18 mouse cellular contexts compared by ENCODE assay signal in genomic region chr6:121343026-121343770, GRCm38 (mm10). TPM values are rescaled to one million over a fixed set of nuclear protein-coding genes. Genes with fewer than 3 reads are reported as not detected.
A peak's percentile ranks its signal among the peaks of the same experiment; 100 is the strongest.
DNase-seq lines count a peak whose midpoint lies in the region; ATAC-seq lines count a peak whose summit lies in the region.
"Had no signal": no experiment of that assay in that cellular context is flagged by ENCODE, and none has a peak within 500 bp of the region (broad histone marks: within the 10 kb centered on the region; RNA-seq: fewer than 3 reads in every experiment).

TSS of gene Slc6a12 (plus strand) at chr6:121343076.

- H3K9me3 ChIP-seq in liver, embryonic 12.5 days (replicated peaks): no peaks in the 10 kb centered on the region
- H3K9me3 ChIP-seq: limb, embryonic 12.5 days; neural tube, embryonic 15.5 days; stomach, embryonic 15.5 days had no signal

- peaks cover 3% of the 10 kb centered on the region; the same call in 1 of the 2 replicates for H3K4me1 ChIP-seq in liver, embryonic 12.5 days
- H3K4me1 ChIP-seq: stomach, embryonic 15.5 days had no signal

- no peak within 1 kb of the TSS for H3K27ac ChIP-seq in liver, embryonic 12.5 days
- H3K27ac ChIP-seq: limb, embryonic 12.5 days; neural tube, embryonic 15.5 days; stomach, embryonic 15.5 days had no signal

- no peak for ATAC-seq in liver, embryonic 12.5 days
- ATAC-seq: forebrain, postnatal 0 days; intestine, postnatal 0 days had no signal

- H3K36me3 ChIP-seq in liver, embryonic 12.5 days: no peaks in the 10 kb centered on the region
- H3K36me3 ChIP-seq: limb, embryonic 12.5 days; neural tube, embryonic 15.5 days; stomach, embryonic 15.5 days had no signal

- H3K4me2 ChIP-seq in liver, embryonic 12.5 days: no peak within 1 kb of the TSS
- H3K4me2 ChIP-seq: limb, embryonic 12.5 days; neural tube, embryonic 15.5 days; stomach, embryonic 15.5 days had no signal

- WGBS in liver, embryonic 12.5 days (ENCODE audit: insufficient replicate concordance): 51% methylated on average over 15 of the region's 15 CpGs

- H3K4me3 ChIP-seq in liver, embryonic 12.5 days: no peak within 1 kb of the TSS
- H3K4me3 ChIP-seq: limb, embryonic 12.5 days; neural tube, embryonic 15.5 days; stomach, embryonic 15.5 days had no signal

- peaks cover 21% of the 10 kb centered on the region for H3K27me3 ChIP-seq in liver, embryonic 12.5 days (replicated peaks)
- H3K27me3 ChIP-seq: neural tube, embryonic 15.5 days; stomach, embryonic 15.5 days had no signal

- H3K9ac ChIP-seq in liver, embryonic 12.5 days: no peak within 1 kb of the TSS
- H3K9ac ChIP-seq: forebrain, postnatal 0 days; limb, embryonic 12.5 days; neural tube, embryonic 15.5 days; stomach, embryonic 15.5 days had no signal

- peak; percentile 9 for DNase-seq in liver
- peak; percentile 20 for DNase-seq in MN1 (ENCODE audit: low spot score)
- peak; percentile 35 for DNase-seq in kidney, postnatal 10 days
- DNase-seq in monocyte, adult 2 months (ENCODE audit: low read depth in 1 of 2, low spot score in 2 of 2): peak; percentile 34 to 45
- no peak for DNase-seq in thymus, postnatal 4 days
- no peak for DNase-seq in adrenal gland, postnatal 25 days
- no peak for DNase-seq in cerebellum, adult 9-11 months
- DNase-seq: cerebellum, postnatal 14 days; forebrain, postnatal 0 days; heart, postnatal 4 days; layer of hippocampus, postnatal 36 days; right cerebral cortex, postnatal 14 days had no signal

RNA-seq across cellular contexts. Expression of gene Slc6a12, which starts in this region (rescaled TPM):
- 0.87 and 0.94 TPM in 2 replicates for polyA plus RNA-seq in liver, embryonic 12.5 days (2016; fragmentation: Nextera tagmentation; extraction: Ambion mirVana)
- 0.36 and 1.1 TPM in 2 replicates for total RNA-seq in adrenal gland, postnatal 25 days (2021)
- total RNA-seq: megakaryocyte-erythroid progenitor cell, adult 5-6 weeks had no signal
- polyA plus RNA-seq: limb, embryonic 12.5 days had no signal

Comparison
In these comparisons a context has a peak if more than half of its experiments do, and no peak if none do; other contexts are left out.
1. DNase-seq: peak in liver (single experiment), MN1 (single experiment), kidney, postnatal 10 days (single experiment) and monocyte, adult 2 months (2 of 2); none in thymus, postnatal 4 days (single experiment), adrenal gland, postnatal 25 days (single experiment) and cerebellum, adult 9-11 months (single experiment).